Mouse (Mus musculus): ENCODE measurements around the gene Dab1.

- TF ChIP-seq CTCF (IDR thresholded peaks at IDR 0.05; ENCODE audit: low read depth, low read length) (no peak), POLR2A (IDR thresholded peaks at IDR 0.05; ENCODE audit: extremely low read depth, insufficient read depth, low read length) (no peak)
Observed at GRCm38 (mm10) chr4:103577821-103578220, 41.3 kb upstream of the Dab1 start.
